Mouse (Mus musculus) kidney, embryonic 15.5 days (tissue): Measurements from ENCODE around the gene Mtrex. TPM values are rescaled to one million over a fixed set of nuclear protein-coding genes. Genes with fewer than 3 reads are reported as not detected.
A peak's percentile ranks its signal among the peaks of the same experiment; 100 is the strongest.

Experiments
- ATAC-seq: fragments of 200-750 bp; cut with Nextera tagmentation; replicated peaks from 2 replicates; pipeline ENCODE4 v1.8.0; 2017; ENCODE audit warnings: moderate TSS enrichment; ENCODE audit not compliant: low FRiP score
- H3K27ac ChIP-seq: fragments of 300-500 bp; sonication (generic); 2 replicates; pipeline ENCODE4 v1.5.1; 2015; ENCODE audit warnings: mild to moderate bottlenecking, inconsistent platforms
- H3K27me3 ChIP-seq: fragments of 300-500 bp; sonication (generic); 2 replicates; pipeline ENCODE4 v1.6.1; 2015; ENCODE audit warnings: inconsistent platforms
- H3K36me3 ChIP-seq: fragments of 300-500 bp; sonication (generic); 2 replicates; pipeline ENCODE4 v1.6.1; 2015; ENCODE audit warnings: inconsistent platforms
- H3K4me1 ChIP-seq: fragments of 300-500 bp; sonication (generic); 2 replicates; pipeline ENCODE4 v1.6.1; 2015; ENCODE audit warnings: inconsistent platforms
- H3K4me2 ChIP-seq: fragments of 300-500 bp; sonication (generic); 2 replicates; pipeline ENCODE4 v1.6.1; 2015; ENCODE audit warnings: moderate library complexity, mild to moderate bottlenecking, inconsistent platforms
- H3K4me3 ChIP-seq: fragments of 300-500 bp; sonication (generic); replicated peaks from 2 replicates; pipeline ENCODE4 v1.5.1; 2015; ENCODE audit warnings: mild to moderate bottlenecking, inconsistent platforms
- H3K9ac ChIP-seq: fragments of 300-500 bp; sonication (generic); 2 replicates; pipeline ENCODE4 v1.6.1; 2015; ENCODE audit warnings: mild to moderate bottlenecking, inconsistent platforms
- H3K9me3 ChIP-seq: fragments of 300-500 bp; sonication (generic); replicated peaks from 2 replicates; pipeline ENCODE4 v1.6.1; 2016; ENCODE audit warnings: inconsistent platforms
- WGBS: fragments of 180-500 bp; shearing (Covaris S2); methylation state at CpG from one replicate; pipeline ENCODE4 v1.1.7; 2015; ENCODE audit warnings: mixed read lengths; 5-methylcytosine and 5-hydroxymethylcytosine counted together
- polyA plus RNA-seq: library from polyadenylated mRNA; unstranded; fragments of >200 nt; fragmentation: Nextera tagmentation; extraction: Ambion mirVana; gene quantifications from 2 replicates; pipeline ENCODE4 v1.2.1, GENCODE M21; 2015

The Mtrex gene
- polyA plus RNA-seq, 1 experiment from 2014 or later = 78.2 TPM

GRCm38 (mm10) chr13:112862978-112863677 is 64.1 kb downstream of the Mtrex start:
- Histone ChIP-seq H3K4me2 (no peak overlapping the region), H3K27me3 (no peaks in the 10 kb centered on the region), H3K4me1 (0 out of 2 replicates have a peak, but pooled peaks cover 4% of the 10 kb centered on the region), H3K9me3 (no peaks in the 10 kb centered on the region), H3K4me3 (no peak overlapping the region), H3K27ac (no peak overlapping the region), H3K36me3 (peaks cover 75% of the 10 kb centered on the region), H3K9ac (no peak overlapping the region)
- no peak for ATAC-seq
- WGBS = 90% methylated on average over 1 of the region's 1 CpGs

DNA sequence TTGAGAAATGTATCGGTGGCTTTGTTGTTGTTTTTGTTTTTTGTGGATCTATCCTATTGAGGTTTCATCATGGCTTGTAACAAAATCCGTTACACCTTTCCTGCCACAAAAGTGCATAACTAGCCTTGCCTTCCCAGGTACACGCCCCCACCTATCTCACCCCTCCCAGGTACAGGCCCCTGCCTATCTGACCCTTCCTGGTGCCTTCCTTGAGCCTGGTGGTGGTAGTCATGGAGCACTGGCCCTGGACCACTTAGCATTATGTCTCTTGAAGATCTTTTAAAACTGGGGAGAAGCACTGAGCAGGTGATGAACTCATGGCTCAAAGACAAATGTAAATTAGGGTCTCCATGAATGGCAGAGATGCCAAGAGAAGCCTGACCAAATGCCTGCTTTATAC is 64.9 kb downstream of the Mtrex start:
- Histone ChIP-seq H3K4me1 (0 out of 2 replicates have a peak, but pooled peaks cover 4% of the 10 kb centered on the region), H3K36me3 (peaks cover 71% of the 10 kb centered on the region), H3K27ac (no peak overlapping the region), H3K4me3 (no peak overlapping the region), H3K9me3 (no peaks in the 10 kb centered on the region), H3K9ac (no peak overlapping the region), H3K4me2 (no peak overlapping the region), H3K27me3 (no peaks in the 10 kb centered on the region)
- WGBS = 76% methylated on average over 3 of the region's 3 CpGs
- ATAC-seq = 0 out of 2 replicates have a peak, but pooled peaks have one; percentile 18

GRCm38 (mm10) chr13:112861825-112862306 is 65.3 kb downstream of the Mtrex start:
- Histone ChIP-seq H3K27ac (0 out of 2 replicates have a peak overlapping the region, but pooled peaks have one; percentile 32), H3K4me1 (0 out of 2 replicates have a peak, but pooled peaks cover 4% of the 10 kb centered on the region), H3K36me3 (peaks cover 72% of the 10 kb centered on the region), H3K4me2 (no peak overlapping the region), H3K27me3 (no peaks in the 10 kb centered on the region), H3K9me3 (no peaks in the 10 kb centered on the region), H3K4me3 (no peak overlapping the region), H3K9ac (no peak overlapping the region)
- 39% methylated on average over 5 of the region's 5 CpGs for WGBS
- ATAC-seq = peak; percentile 60

DNA sequence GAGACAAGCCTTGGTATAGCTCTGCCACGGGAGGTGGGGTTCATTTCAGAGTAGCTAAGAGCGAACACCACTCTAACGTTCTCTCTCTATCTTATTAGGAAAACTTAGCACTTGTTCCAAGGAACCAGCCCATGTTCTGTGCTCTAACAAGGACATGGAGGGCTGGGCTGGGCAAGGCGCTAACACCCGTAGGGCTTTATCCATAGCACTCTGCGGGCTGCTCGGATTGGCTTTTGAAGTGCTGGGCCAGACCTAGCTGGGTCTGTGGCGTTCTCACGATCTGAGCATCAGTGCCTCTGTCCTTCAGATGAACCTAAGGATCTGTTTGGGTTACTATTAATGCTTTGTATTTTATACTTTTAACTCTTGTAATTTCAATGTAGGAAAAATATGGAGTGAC is 66.3 kb downstream of the Mtrex start:
- ATAC-seq = no peak
- Histone ChIP-seq H3K27ac (no peak overlapping the region), H3K9ac (no peak overlapping the region), H3K9me3 (no peaks in the 10 kb centered on the region), H3K27me3 (no peaks in the 10 kb centered on the region), H3K36me3 (peaks cover 66% of the 10 kb centered on the region), H3K4me1 (0 out of 2 replicates have a peak, but pooled peaks cover 4% of the 10 kb centered on the region), H3K4me2 (no peak overlapping the region), H3K4me3 (no peak overlapping the region)
- 90% methylated on average over 9 of the region's 9 CpGs for WGBS

GRCm38 (mm10) chr13:112860370-112860769 is 66.8 kb downstream of the Mtrex start:
- Histone ChIP-seq H3K4me2 (no peak overlapping the region), H3K9ac (no peak overlapping the region), H3K27ac (no peak overlapping the region), H3K9me3 (no peaks in the 10 kb centered on the region), H3K36me3 (peaks cover 60% of the 10 kb centered on the region), H3K27me3 (no peaks in the 10 kb centered on the region), H3K4me1 (0 out of 2 replicates have a peak, but pooled peaks cover 4% of the 10 kb centered on the region), H3K4me3 (no peak overlapping the region)
- ATAC-seq = no peak
- 88% methylated on average over 2 of the region's 2 CpGs for WGBS

DNA sequence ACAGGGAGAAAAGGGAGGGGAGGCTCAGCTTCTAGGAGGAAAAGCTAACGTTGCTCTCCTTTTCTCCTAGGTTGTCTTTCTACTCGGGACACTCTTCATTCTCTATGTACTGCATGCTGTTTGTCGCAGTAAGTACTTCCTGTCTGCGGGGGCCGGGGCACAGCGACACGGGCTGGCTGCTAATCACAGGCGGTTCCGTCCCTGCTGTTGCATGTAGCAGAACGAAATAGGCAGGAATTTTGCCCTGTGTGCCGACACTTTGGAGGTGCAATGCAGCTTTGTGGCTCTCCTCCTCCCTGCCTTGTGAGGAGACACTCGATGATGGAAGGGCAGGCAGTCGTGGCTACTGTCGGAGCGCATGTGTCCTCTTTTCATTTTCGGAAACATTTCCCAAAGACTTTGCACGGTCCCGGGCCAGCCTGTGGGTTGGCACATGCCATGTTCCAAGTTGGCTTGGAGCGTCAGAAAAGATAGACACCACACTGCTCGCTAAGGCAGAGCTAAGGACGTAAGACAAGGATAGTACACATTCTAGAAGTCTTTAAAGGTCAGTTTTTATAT is 67.5 kb downstream of the Mtrex start:
- Histone ChIP-seq H3K4me2 (no peak overlapping the region), H3K4me3 (no peak overlapping the region), H3K9ac (no peak overlapping the region), H3K27me3 (no peaks in the 10 kb centered on the region), H3K27ac (no peak overlapping the region), H3K4me1 (0 out of 2 replicates have a peak, but pooled peaks cover 4% of the 10 kb centered on the region), H3K9me3 (no peaks in the 10 kb centered on the region), H3K36me3 (peaks cover 53% of the 10 kb centered on the region)
- WGBS = 90% methylated on average over 21 of the region's 21 CpGs
- ATAC-seq = no peak

DNA sequence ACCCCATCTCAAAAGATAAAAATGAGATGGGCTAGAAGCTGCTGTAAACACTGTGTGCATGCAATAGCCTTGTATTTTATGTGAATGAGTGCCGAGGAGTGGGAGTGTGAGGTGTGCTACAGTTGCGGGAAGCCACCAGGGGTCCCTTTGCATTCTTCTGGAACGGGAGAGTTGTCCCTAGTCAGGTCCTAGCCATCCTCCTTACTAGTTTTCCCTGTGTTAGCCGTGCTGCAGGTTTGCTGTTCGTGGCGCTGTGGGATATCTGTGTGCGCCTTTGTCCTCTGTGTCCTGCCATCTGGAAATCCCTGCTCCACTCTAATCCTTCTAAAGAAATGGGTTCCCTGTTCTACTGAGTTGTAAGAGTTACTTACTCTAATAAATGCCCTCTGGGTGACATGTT is 69.3 kb downstream of the Mtrex start:
- no peak for ATAC-seq
- H3K27me3 ChIP-seq = no peaks in the 10 kb centered on the region
- WGBS = 87% methylated on average over 7 of the region's 7 CpGs
- no peak overlapping the region for H3K27ac ChIP-seq
- H3K4me1 ChIP-seq = peaks cover 9% of the 10 kb centered on the region
- H3K36me3 ChIP-seq = peaks cover 37% of the 10 kb centered on the region
- no peak overlapping the region for H3K4me3 ChIP-seq
- no peak overlapping the region for H3K4me2 ChIP-seq
- H3K9ac ChIP-seq = no peak overlapping the region
- H3K9me3 ChIP-seq = no peaks in the 10 kb centered on the region

DNA sequence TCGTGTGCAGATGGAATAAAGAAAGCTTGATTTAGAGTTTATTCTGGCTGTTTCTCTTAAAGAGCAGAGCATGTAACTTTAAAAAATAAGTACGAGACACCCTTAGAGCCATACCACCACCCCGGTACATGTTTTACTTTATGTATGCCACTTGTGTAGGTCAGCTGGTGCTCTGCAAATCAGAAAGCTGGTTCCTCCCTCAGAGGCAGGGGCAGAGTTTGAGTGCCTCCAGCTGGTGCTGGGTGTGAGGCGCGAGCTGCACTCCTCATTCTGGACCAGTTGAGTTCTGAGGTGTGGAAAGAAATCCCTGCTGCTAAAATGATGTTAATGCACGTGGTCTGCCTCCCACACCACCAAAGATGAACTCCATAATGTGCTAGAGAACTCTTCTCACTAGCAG is 72.8 kb downstream of the Mtrex start:
- no peaks in the 10 kb centered on the region for H3K27me3 ChIP-seq
- H3K4me2 ChIP-seq = no peak overlapping the region
- H3K27ac ChIP-seq = no peak overlapping the region
- ATAC-seq = 0 out of 2 replicates have a peak, but pooled peaks have one; percentile 52
- 52% methylated on average over 6 of the region's 6 CpGs for WGBS
- peaks cover 12% of the 10 kb centered on the region for H3K36me3 ChIP-seq
- no peak overlapping the region for H3K4me3 ChIP-seq
- H3K9ac ChIP-seq = no peak overlapping the region
- peaks cover 9% of the 10 kb centered on the region for H3K4me1 ChIP-seq
- H3K9me3 ChIP-seq = no peaks in the 10 kb centered on the region

DNA sequence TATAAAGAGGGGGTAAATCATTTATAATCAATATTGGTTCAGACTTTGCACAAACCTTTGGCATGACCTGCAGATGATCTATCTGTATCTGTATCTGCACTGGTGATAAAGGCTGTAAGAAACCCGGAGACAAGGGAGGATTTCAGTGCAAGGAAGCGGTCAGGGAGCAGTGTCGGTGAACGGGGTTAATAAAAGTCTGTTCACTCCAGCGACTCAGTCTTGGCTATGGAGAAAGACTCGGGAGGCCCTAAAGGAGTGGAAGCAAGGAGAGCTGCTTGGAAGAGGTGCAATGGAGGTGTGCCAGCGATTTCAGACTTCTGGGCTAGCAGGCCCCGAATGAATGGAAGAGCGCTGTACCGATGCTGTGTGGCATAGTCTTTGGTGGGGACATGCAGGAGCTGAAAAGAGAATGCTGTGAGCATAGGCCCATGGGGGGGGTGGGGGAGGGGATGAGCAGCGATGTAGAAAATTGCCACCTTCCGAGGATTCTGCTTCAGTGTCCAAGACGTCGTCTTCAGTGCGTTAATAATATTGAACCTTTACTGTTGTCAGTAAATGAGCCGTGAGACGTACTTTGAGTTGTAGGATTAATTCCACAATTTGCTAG is 73.4 kb downstream of the Mtrex start:
- Histone ChIP-seq H3K4me1 (peaks cover 9% of the 10 kb centered on the region), H3K9me3 (no peaks in the 10 kb centered on the region), H3K9ac (no peak overlapping the region), H3K4me2 (no peak overlapping the region), H3K27me3 (no peaks in the 10 kb centered on the region), H3K4me3 (no peak overlapping the region), H3K27ac (no peak overlapping the region), H3K36me3 (peaks cover 12% of the 10 kb centered on the region)
- WGBS = 48% methylated on average over 17 of the region's 17 CpGs
- peak; percentile 49 for ATAC-seq

GRCm38 (mm10) chr13:112845931-112846330 is 81.3 kb downstream of the Mtrex start:
- Histone ChIP-seq H3K4me1 (no peaks in the 10 kb centered on the region), H3K27me3 (no peaks in the 10 kb centered on the region), H3K4me2 (no peak overlapping the region), H3K36me3 (peaks cover 18% of the 10 kb centered on the region), H3K9ac (no peak overlapping the region), H3K9me3 (no peaks in the 10 kb centered on the region), H3K27ac (no peak overlapping the region), H3K4me3 (no peak overlapping the region)
- no peak for ATAC-seq
- WGBS = 97% methylated on average over 3 of the region's 3 CpGs

GRCm38 (mm10) chr13:112840241-112841087 is 86.7 kb downstream of the Mtrex start:
- H3K4me3 ChIP-seq = no peak overlapping the region
- H3K36me3 ChIP-seq = peaks cover 16% of the 10 kb centered on the region
- H3K4me2 ChIP-seq = no peak overlapping the region
- H3K4me1 ChIP-seq = no peaks in the 10 kb centered on the region
- no peaks in the 10 kb centered on the region for H3K27me3 ChIP-seq
- no peak overlapping the region for H3K27ac ChIP-seq
- WGBS = 93% methylated on average over 16 of the region's 16 CpGs
- ATAC-seq = no peak
- no peaks in the 10 kb centered on the region for H3K9me3 ChIP-seq
- no peak overlapping the region for H3K9ac ChIP-seq
